Mouse (Mus musculus): Measurements from ENCODE around the gene Nkx2-9. TPM values are rescaled to one million over a fixed set of nuclear protein-coding genes. Genes with fewer than 3 reads are reported as not detected.

The Nkx2-9 gene
- polyA plus RNA-seq (2015; fragmentation: Nextera tagmentation; extraction: Ambion mirVana): not detected in 2 replicates

DNA sequence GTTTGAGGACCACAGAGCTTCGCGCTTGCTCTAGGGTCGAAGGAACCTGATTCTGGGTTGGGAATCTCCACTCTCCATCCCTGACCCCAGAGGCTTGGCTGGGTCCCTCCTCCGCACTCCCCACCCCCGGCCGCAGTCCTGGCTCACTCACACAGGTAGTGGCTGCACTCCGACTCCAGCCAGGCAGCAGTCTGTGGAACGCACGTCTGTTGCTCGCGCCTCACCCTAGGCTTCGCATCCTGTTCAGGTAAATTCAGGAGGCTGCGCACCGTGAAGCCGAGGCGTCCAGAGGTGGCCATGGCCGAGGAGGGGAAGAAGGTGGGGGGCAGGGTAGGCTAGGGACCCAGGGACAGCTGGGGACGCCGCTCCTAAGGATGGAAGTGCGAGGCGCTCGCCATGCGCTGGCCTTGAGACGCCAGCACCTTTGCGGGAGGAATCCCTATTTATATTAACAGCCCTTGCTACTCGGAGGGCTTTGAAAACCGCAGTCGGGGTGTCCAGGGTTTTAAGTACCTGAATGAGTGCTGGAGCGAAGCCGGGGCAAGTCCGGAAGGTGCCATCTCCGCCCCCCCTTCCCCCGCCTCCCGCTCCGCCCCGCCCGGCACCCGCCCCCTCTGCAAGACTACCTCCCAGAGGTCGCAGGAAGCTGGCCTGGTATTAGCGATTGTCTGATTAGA, at the start of gene Nkx2-9:
TSS of gene Nkx2-9 (minus strand) at position 524 of the 677 bp plus-strand sequence.
- Histone ChIP-seq H3K4me2 (ENCODE audit: low read depth, low read length) (peak within 1 kb of the TSS; percentile 35; the same call in 1 of the 2 replicates), H3K4me1 (ENCODE audit: insufficient read depth) (0 out of 2 replicates have a peak, but pooled peaks cover 3% of the 10 kb centered on the region), H3K27me3 (ENCODE audit: insufficient read depth, low read length) (peaks cover 67% of the 10 kb centered on the region), H3K9me3 (ENCODE audit: low read length) (no peaks in the 10 kb centered on the region), H3K9ac (replicated peaks) (no peak within 1 kb of the TSS), H3K4me3 (ENCODE audit: low read depth, low read length) (no peak within 1 kb of the TSS), H3K27ac (ENCODE audit: low read depth) (no peak within 1 kb of the TSS), H3K36me3 (replicated peaks; ENCODE audit: insufficient read depth, low read length) (no peaks in the 10 kb centered on the region)
- no peak for DNase-seq
- WGBS (ENCODE audit: insufficient replicate concordance): 2% methylated on average over 40 of the region's 40 CpGs
- ATAC-seq: no peak
- no peak for TF ChIP-seq EP300 (IDR thresholded peaks at IDR 0.05; ENCODE audit: low read depth)
- no peak for TF ChIP-seq CTCF (IDR thresholded peaks at IDR 0.05; ENCODE audit: low read depth)

- peak; percentile 52 for TF ChIP-seq CTCF (IDR thresholded peaks at IDR 0.05; ENCODE audit: low read depth)
- no peak for TF ChIP-seq EP300 (IDR thresholded peaks at IDR 0.05; ENCODE audit: low read depth)
- H3K36me3 ChIP-seq (replicated peaks; ENCODE audit: insufficient read depth, low read length): no peaks in the 10 kb centered on the region
- 0 out of 2 replicates have a peak, but pooled peaks cover 3% of the 10 kb centered on the region for H3K27me3 ChIP-seq (ENCODE audit: insufficient read depth, low read length)
- no peak overlapping the region for H3K27ac ChIP-seq (ENCODE audit: low read depth)
- H3K9ac ChIP-seq (replicated peaks): no peak overlapping the region
- ATAC-seq: no peak
- no peaks in the 10 kb centered on the region for H3K4me1 ChIP-seq (ENCODE audit: insufficient read depth)
- H3K4me2 ChIP-seq (ENCODE audit: low read depth, low read length): 0 out of 2 replicates have a peak overlapping the region, but pooled peaks have one; percentile 34
- 6% methylated on average over 5 of the region's 5 CpGs for WGBS (ENCODE audit: insufficient replicate concordance)
- H3K9me3 ChIP-seq (ENCODE audit: low read length): no peaks in the 10 kb centered on the region
- no peak overlapping the region for H3K4me3 ChIP-seq (ENCODE audit: low read depth, low read length)
- DNase-seq: peak; percentile 34
Observed at GRCm38 (mm10) chr12:56637181-56637566, 24.1 kb upstream of the Nkx2-9 start.

DNA sequence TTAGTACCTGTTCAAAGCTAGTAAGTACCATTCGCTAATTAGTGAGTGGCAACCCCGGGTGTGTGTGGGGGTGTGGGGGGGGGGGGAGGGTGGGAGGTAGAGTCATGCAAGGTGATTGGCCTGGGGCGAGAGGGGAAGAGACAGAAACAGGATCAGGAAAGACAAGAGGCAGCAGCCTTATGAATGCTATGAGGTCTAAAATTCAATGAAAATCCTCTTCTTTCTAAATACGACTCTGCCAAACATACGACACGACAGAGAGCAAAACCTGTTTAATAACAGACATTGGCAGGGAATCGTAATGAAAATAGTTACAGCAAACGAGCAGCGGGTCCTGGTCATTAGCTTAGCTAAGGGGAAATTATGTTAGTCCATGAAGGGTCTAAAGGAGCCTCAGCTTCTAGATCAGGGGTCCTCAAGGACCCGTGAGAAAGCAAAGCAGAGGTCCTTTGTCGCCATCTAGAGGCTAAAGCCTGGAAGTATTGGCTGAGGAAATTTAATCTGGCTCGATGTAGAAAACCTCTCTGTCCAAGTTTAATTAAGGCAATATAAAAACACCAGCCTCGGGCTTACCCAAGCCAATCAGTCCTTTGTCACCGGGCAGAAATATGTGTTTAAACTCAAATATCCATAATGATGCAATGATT, 23.6 kb upstream of the Nkx2-9 start:
- no peak for DNase-seq
- 30% methylated on average over 14 of the region's 14 CpGs for WGBS (ENCODE audit: insufficient replicate concordance)

DNA sequence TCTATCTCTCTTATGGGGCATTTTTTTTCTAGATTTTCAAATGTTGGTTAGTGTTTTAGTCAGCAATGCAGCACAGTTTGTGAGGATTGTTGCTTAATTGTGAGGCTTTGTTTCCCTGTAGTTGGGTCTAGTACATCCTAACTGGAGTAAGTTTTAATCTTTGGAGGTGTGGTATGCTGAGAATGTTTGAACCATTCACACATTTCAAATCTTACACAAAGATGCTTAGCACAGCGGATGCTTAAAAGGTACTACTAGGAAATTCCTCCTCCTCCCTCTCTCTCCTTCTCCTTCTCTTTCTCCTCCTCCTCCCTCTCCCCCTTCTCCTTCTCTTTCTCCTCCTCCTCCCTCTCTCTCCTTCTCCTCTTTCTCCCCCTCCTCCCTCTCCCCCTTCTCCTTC, 3.0 kb upstream of the Nkx2-9 start:
- DNase-seq (no peak), ATAC-seq (no peak)
- Histone ChIP-seq H3K4me2 (ENCODE audit: low read depth, low read length) (no peak overlapping the region), H3K9ac (replicated peaks) (no peak overlapping the region), H3K4me3 (ENCODE audit: low read depth, low read length) (no peak overlapping the region), H3K27me3 (ENCODE audit: insufficient read depth, low read length) (peaks cover 58% of the 10 kb centered on the region), H3K4me1 (ENCODE audit: insufficient read depth) (0 out of 2 replicates have a peak, but pooled peaks cover 3% of the 10 kb centered on the region), H3K36me3 (replicated peaks; ENCODE audit: insufficient read depth, low read length) (no peaks in the 10 kb centered on the region), H3K27ac (ENCODE audit: low read depth) (no peak overlapping the region), H3K9me3 (ENCODE audit: low read length) (no peaks in the 10 kb centered on the region)
- WGBS (ENCODE audit: insufficient replicate concordance): 9% methylated on average over 1 of the region's 1 CpGs
- TF ChIP-seq CTCF (IDR thresholded peaks at IDR 0.05; ENCODE audit: low read depth) (no peak), EP300 (IDR thresholded peaks at IDR 0.05; ENCODE audit: low read depth) (no peak)

More for the DNA sequence above, 23.6 kb upstream of the Nkx2-9 start:
- TF ChIP-seq CTCF (IDR thresholded peaks at IDR 0.05; ENCODE audit: low read depth) (peak; percentile 62), EP300 (IDR thresholded peaks at IDR 0.05; ENCODE audit: low read depth) (no peak)
- H3K4me2 ChIP-seq (ENCODE audit: low read depth, low read length): peak overlapping the region; percentile 34; the same call in 1 of the 2 replicates
- no peak overlapping the region for H3K9ac ChIP-seq (replicated peaks)
- ATAC-seq: no peak
- no peaks in the 10 kb centered on the region for H3K36me3 ChIP-seq (replicated peaks; ENCODE audit: insufficient read depth, low read length)
- 0 out of 2 replicates have a peak, but pooled peaks cover 3% of the 10 kb centered on the region for H3K27me3 ChIP-seq (ENCODE audit: insufficient read depth, low read length)
- H3K27ac ChIP-seq (ENCODE audit: low read depth): no peak overlapping the region
- no peaks in the 10 kb centered on the region for H3K4me1 ChIP-seq (ENCODE audit: insufficient read depth)
- no peak overlapping the region for H3K4me3 ChIP-seq (ENCODE audit: low read depth, low read length)
- no peaks in the 10 kb centered on the region for H3K9me3 ChIP-seq (ENCODE audit: low read length)

- peaks cover 65% of the 10 kb centered on the region for H3K27me3 ChIP-seq (ENCODE audit: insufficient read depth, low read length)
- WGBS (ENCODE audit: insufficient replicate concordance): 8% methylated on average over 6 of the region's 6 CpGs
Observed at GRCm38 (mm10) chr12:56615391-56615790, 2.3 kb upstream of the Nkx2-9 start.

GRCm38 (mm10) chr12:56614513-56614912, 1.4 kb upstream of the Nkx2-9 start:
- Histone ChIP-seq H3K4me3 (ENCODE audit: low read depth, low read length) (no peak overlapping the region), H3K27me3 (ENCODE audit: insufficient read depth, low read length) (peaks cover 65% of the 10 kb centered on the region), H3K4me2 (ENCODE audit: low read depth, low read length) (no peak overlapping the region), H3K9me3 (ENCODE audit: low read length) (no peaks in the 10 kb centered on the region), H3K9ac (replicated peaks) (no peak overlapping the region), H3K27ac (ENCODE audit: low read depth) (no peak overlapping the region), H3K4me1 (ENCODE audit: insufficient read depth) (0 out of 2 replicates have a peak, but pooled peaks cover 3% of the 10 kb centered on the region), H3K36me3 (replicated peaks; ENCODE audit: insufficient read depth, low read length) (no peaks in the 10 kb centered on the region)
- WGBS (ENCODE audit: insufficient replicate concordance): 4% methylated on average over 21 of the region's 21 CpGs
- TF ChIP-seq CTCF (IDR thresholded peaks at IDR 0.05; ENCODE audit: low read depth) (no peak), EP300 (IDR thresholded peaks at IDR 0.05; ENCODE audit: low read depth) (no peak)
- DNase-seq (no peak), ATAC-seq (no peak)

More at GRCm38 (mm10) chr12:56615391-56615790, 2.3 kb upstream of the Nkx2-9 start:
- H3K36me3 ChIP-seq (replicated peaks; ENCODE audit: insufficient read depth, low read length): no peaks in the 10 kb centered on the region
- no peak overlapping the region for H3K4me2 ChIP-seq (ENCODE audit: low read depth, low read length)
- DNase-seq: no peak
- H3K4me1 ChIP-seq (ENCODE audit: insufficient read depth): 0 out of 2 replicates have a peak, but pooled peaks cover 3% of the 10 kb centered on the region
- no peak overlapping the region for H3K4me3 ChIP-seq (ENCODE audit: low read depth, low read length)
- no peak overlapping the region for H3K9ac ChIP-seq (replicated peaks)
- TF ChIP-seq EP300 (IDR thresholded peaks at IDR 0.05; ENCODE audit: low read depth) (no peak), CTCF (IDR thresholded peaks at IDR 0.05; ENCODE audit: low read depth) (no peak)
- H3K27ac ChIP-seq (ENCODE audit: low read depth): no peak overlapping the region
- ATAC-seq: no peak
- no peaks in the 10 kb centered on the region for H3K9me3 ChIP-seq (ENCODE audit: low read length)

Data from liver, postnatal 0 days (tissue).